Comparison of ENCODE assay signal across 29 mouse cellular contexts in the genomic region with DNA sequence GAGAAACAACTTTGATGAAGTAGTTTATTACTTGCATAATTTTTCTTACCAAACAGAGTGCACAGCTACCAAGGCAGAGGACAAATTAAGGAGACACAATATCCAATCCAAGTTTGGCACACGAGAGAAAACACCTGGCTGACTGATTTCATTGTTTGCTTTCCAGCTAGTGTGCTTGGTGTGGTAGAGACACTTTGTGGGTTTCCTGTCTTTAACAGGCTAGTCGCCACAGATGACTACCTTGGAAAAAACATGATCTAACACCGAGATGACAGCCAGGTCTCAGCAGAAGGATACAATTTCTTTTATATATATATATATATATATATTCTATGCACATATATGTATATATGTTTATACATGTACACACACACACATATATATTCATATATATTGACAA.
DNase-seq lines count a peak whose midpoint lies in the region; TF ChIP-seq lines count a peak whose summit lies in the region.
"Had no signal": no experiment of that assay in that cellular context is flagged by ENCODE, and none has a peak within 500 bp of the region (broad histone marks: within the 10 kb centered on the region; RNA-seq: fewer than 3 reads in every experiment).

No protein-coding gene starts in this region.

- TF ChIP-seq CTCF in spleen, adult 2 months (IDR thresholded peaks at IDR 0.05; ENCODE audit: extremely low read depth, insufficient read depth, insufficient read length, insufficient replicate concordance), result no peak
- TF ChIP-seq CTCF in CH12.LX (conservative IDR thresholded peaks at IDR 0.05 in 1 of 2, IDR thresholded peaks at IDR 0.05 in 1 of 2; ENCODE audit: low read depth in 2 of 2, low read length in 2 of 2), result no peak

- TF ChIP-seq EP300 in CH12.LX (IDR thresholded peaks at IDR 0.05; ENCODE audit: low read length), result peak; percentile 85

- H3K4me3 ChIP-seq in spleen, adult 2 months (ENCODE audit: extremely low read depth, insufficient read depth, insufficient read length), result no peak overlapping the region
- H3K4me3 ChIP-seq in CH12.LX (replicated peaks in 1 of 3; ENCODE audit: low read depth in 2 of 3, low read length in 2 of 3, poor library complexity in 1 of 3), result no peak overlapping the region
- H3K4me3 ChIP-seq: embryonic facial prominence, embryonic 10.5 days; embryonic facial prominence, embryonic 15.5 days; forebrain, embryonic 13.5 days; heart, adult 2 months; heart, embryonic 13.5 days; hindbrain, embryonic 12.5 days; midbrain, embryonic 10.5 days; midbrain, embryonic 15.5 days; stomach, embryonic 15.5 days had no signal

- no peaks in the 10 kb centered on the region for H3K27me3 ChIP-seq in spleen, adult 2 months (ENCODE audit: control insufficient read depth, insufficient read depth, low read length)
- no peaks in the 10 kb centered on the region for H3K27me3 ChIP-seq in CH12.LX (replicated peaks)
- H3K27me3 ChIP-seq in splenic B cell, adult 2 months (ENCODE audit: control insufficient read depth, insufficient read depth, low read length, poor library complexity, severe bottlenecking), result no peaks in the 10 kb centered on the region
- H3K27me3 ChIP-seq: embryonic facial prominence, embryonic 15.5 days; forebrain, embryonic 13.5 days; heart, embryonic 13.5 days; hindbrain, embryonic 12.5 days; midbrain, embryonic 15.5 days; stomach, embryonic 15.5 days had no signal

- dilution Hi-C loops in CH12.LX (cut with MboI; ENCODE audit: extremely low pct_ligation_motif_present, extremely low pct_unique_long_range_greater_than_20kb, low sequenced_read_pairs), result no loop called here

- peak; percentile 25 to 41 for DNase-seq in spleen, adult 2 months (ENCODE audit: low read depth in 1 of 2, low spot score in 2 of 2)
- no peak for DNase-seq in spleen, postnatal 14 days (ENCODE audit: low spot score in 2 of 2)
- peak; percentile 11 for DNase-seq in A20 (ENCODE audit: low read depth, low spot score)
- peak; percentile 79 for DNase-seq in CH12.LX (ENCODE audit: extremely low read depth)
- peak; percentile 72 for DNase-seq in splenic B cell, adult 2 months (ENCODE audit: low read depth, low spot score)
- DNase-seq in frontal cortex, postnatal 36 days (ENCODE audit: low spot score in 2 of 2), result no peak
- no peak for DNase-seq in heart, adult 9 months (ENCODE audit: low spot score in 2 of 2)
- DNase-seq: adrenal gland, adult 8-10 months; cerebellum, adult 2 months; cerebellum, postnatal 14 days; gastrocnemius, postnatal 36 days; kidney, adult 8-10 months; liver; lung, adult 2 months; lung, postnatal 10 days; right cerebral cortex, postnatal 25 days; thymus, postnatal 4 days had no signal

- H3K4me2 ChIP-seq in CH12.LX (ENCODE audit: insufficient read depth, low read depth, poor library complexity, severe bottlenecking), result no peak overlapping the region; the same call in 1 of the 2 replicates
- H3K4me2 ChIP-seq: embryonic facial prominence, embryonic 15.5 days; forebrain, embryonic 13.5 days; heart, embryonic 13.5 days; hindbrain, embryonic 12.5 days; midbrain, embryonic 15.5 days; stomach, embryonic 15.5 days had no signal

- in situ Hi-C loops in CH12.LX (cut with MboI; ENCODE audit: low pct_ligation_motif_present, low pct_unique_long_range_greater_than_20kb, low sequenced_read_pairs), result no loop called here

- no peaks in the 10 kb centered on the region for H3K9me3 ChIP-seq in CH12.LX (replicated peaks; ENCODE audit: low read length)
- H3K9me3 ChIP-seq: embryonic facial prominence, embryonic 10.5 days; embryonic facial prominence, embryonic 15.5 days; forebrain, embryonic 13.5 days; heart, embryonic 13.5 days; hindbrain, embryonic 12.5 days; midbrain, embryonic 10.5 days; midbrain, embryonic 15.5 days; stomach, embryonic 15.5 days had no signal

- peaks cover 8% of the 10 kb centered on the region for H3K4me1 ChIP-seq in spleen, adult 2 months (ENCODE audit: control insufficient read depth, insufficient read depth, insufficient read length)
- H3K4me1 ChIP-seq in CH12.LX (ENCODE audit: control insufficient read depth in 1 of 2, insufficient read depth in 2 of 2), result peaks cover 22 to 61% of the 10 kb centered on the region in 2 experiments
- H3K4me1 ChIP-seq: forebrain, embryonic 13.5 days; heart, embryonic 13.5 days; midbrain, embryonic 10.5 days; midbrain, embryonic 15.5 days had no signal

- no peaks in the 10 kb centered on the region for H3K36me3 ChIP-seq in spleen, adult 2 months (ENCODE audit: control insufficient read depth, insufficient read depth, low read length)
- H3K36me3 ChIP-seq in CH12.LX (replicated peaks in 1 of 2; ENCODE audit: control insufficient read depth in 1 of 2, insufficient read depth in 1 of 2, low read length in 1 of 2), result peaks cover 13 to 54% of the 10 kb centered on the region in 2 experiments
- peaks cover 7% of the 10 kb centered on the region for H3K36me3 ChIP-seq in splenic B cell, adult 2 months (ENCODE audit: control insufficient read depth, insufficient read depth, low read length, poor library complexity, severe bottlenecking)
- H3K36me3 ChIP-seq: embryonic facial prominence, embryonic 10.5 days; embryonic facial prominence, embryonic 15.5 days; heart, embryonic 13.5 days; hindbrain, embryonic 12.5 days; midbrain, embryonic 10.5 days; midbrain, embryonic 15.5 days; stomach, embryonic 15.5 days had no signal

- no peak for TF ChIP-seq POLR2A in spleen, adult 2 months (IDR thresholded peaks at IDR 0.05; ENCODE audit: low read depth, low read length)
- TF ChIP-seq POLR2A in CH12.LX (IDR thresholded peaks at IDR 0.05; ENCODE audit: low read depth, low read length), result no peak

- no peak for TF ChIP-seq RAD21 in CH12.LX (IDR thresholded peaks at IDR 0.05; ENCODE audit: low read depth, low read length)

- no peak overlapping the region for H3K27ac ChIP-seq in spleen, adult 2 months (ENCODE audit: insufficient read depth, low read length)
- no peak overlapping the region for H3K27ac ChIP-seq in CH12.LX (ENCODE audit: insufficient read depth, low read depth)
- H3K27ac ChIP-seq: embryonic facial prominence, embryonic 10.5 days; embryonic facial prominence, embryonic 15.5 days; forebrain, embryonic 13.5 days; heart, embryonic 13.5 days; hindbrain, embryonic 12.5 days; hindbrain, postnatal 0 days; kidney, postnatal 0 days; liver, embryonic 14.5 days; midbrain, embryonic 10.5 days; midbrain, embryonic 15.5 days; stomach, embryonic 15.5 days had no signal

- 7% methylated on average over 3 of the region's 3 CpGs for WGBS in spleen, adult 2 months

- H3K9ac ChIP-seq in CH12.LX (ENCODE audit: insufficient read depth, low read depth), result no peak overlapping the region
- H3K9ac ChIP-seq: embryonic facial prominence, embryonic 15.5 days; forebrain, embryonic 13.5 days; heart, embryonic 13.5 days; hindbrain, embryonic 12.5 days; liver, embryonic 14.5 days; midbrain, embryonic 15.5 days; stomach, embryonic 15.5 days had no signal

- H3K79me2 ChIP-seq in CH12.LX (replicated peaks; ENCODE audit: control insufficient read depth, extremely low read depth, insufficient read depth, poor library complexity, severe bottlenecking), result no peaks in the 10 kb centered on the region

TF ChIP-seq in CH12.LX, 34 proteins besides CTCF, POLR2A, EP300 and RAD21:
- peak; percentile 9; the same call in 1 of the 2 replicates for TF ChIP-seq MYC (IDR thresholded peaks at IDR 0.05; ENCODE audit: low read depth, low read length)
- TF ChIP-seq NELFE (IDR thresholded peaks at IDR 0.05; ENCODE audit: low read depth, low read length), result no peak
- TF ChIP-seq BHLHE40 (IDR thresholded peaks at IDR 0.05; ENCODE audit: low read depth, low read length), result peak; percentile 92
- no peak for TF ChIP-seq USF1 (IDR thresholded peaks at IDR 0.05; ENCODE audit: low read depth, low read length)
- peak; percentile 51; the same call in 1 of the 2 replicates for TF ChIP-seq IRF4 (IDR thresholded peaks at IDR 0.05; ENCODE audit: low read depth, low read length)
- TF ChIP-seq MEF2A (IDR thresholded peaks at IDR 0.05; ENCODE audit: borderline replicate concordance, low read depth, low read length), result peak; percentile 65; the same call in 1 of the 2 replicates
- peak; percentile 89 for TF ChIP-seq ETS1 (conservative IDR thresholded peaks at IDR 0.05; ENCODE audit: low read depth, low read length)
- TF ChIP-seq JUN (IDR thresholded peaks at IDR 0.05; ENCODE audit: insufficient read depth, low read depth, low read length), result no peak
- no peak for TF ChIP-seq TBP (conservative IDR thresholded peaks at IDR 0.05; ENCODE audit: low read depth, low read length)
- peak; percentile 51; the same call in 1 of the 2 replicates for TF ChIP-seq JUND (conservative IDR thresholded peaks at IDR 0.05; ENCODE audit: low read depth, low read length)
- no peak for TF ChIP-seq KAT2A (IDR thresholded peaks at IDR 0.05; ENCODE audit: insufficient replicate concordance, low read length)
- peak; percentile 57; the same call in 1 of the 2 replicates for TF ChIP-seq TCF12 (IDR thresholded peaks at IDR 0.05; ENCODE audit: low read depth, low read length)
- TF ChIP-seq ZNF384 (IDR thresholded peaks at IDR 0.05; ENCODE audit: low read depth, low read length), result no peak
- no peak for TF ChIP-seq MAFK (IDR thresholded peaks at IDR 0.05; ENCODE audit: insufficient replicate concordance, low read length)
- TF ChIP-seq USF2 (conservative IDR thresholded peaks at IDR 0.05; ENCODE audit: low read depth, low read length), result no peak
- no peak for TF ChIP-seq ZC3H11A (IDR thresholded peaks at IDR 0.05; ENCODE audit: low read depth, low read length)

Comparison
In these comparisons a context has a peak if more than half of its experiments do, and no peak if none do; other contexts are left out.
1. DNase-seq: peak in spleen, adult 2 months (2 of 2), A20 (single experiment), CH12.LX (single experiment) and splenic B cell, adult 2 months (single experiment); none in spleen, postnatal 14 days (0 of 2), frontal cortex, postnatal 36 days (0 of 2) and heart, adult 9 months (0 of 2).